Mouse (Mus musculus) thymus, adult 2 months (tissue): Measurements from ENCODE around the gene Zfp553.

Experiments used
- CTCF ChIP-seq: fragments of 200-500 bp; IDR thresholded peaks from 2 replicates; pipeline ENCODE4 v1.5.1; 2012; ENCODE audit warnings: mild to moderate bottlenecking, control low read depth, low read length, moderate library complexity, borderline replicate concordance; ENCODE audit not compliant: control insufficient read depth, poor library complexity, insufficient read depth; ENCODE audit errors: extremely low read depth
- POLR2A ChIP-seq: fragments of 200-500 bp; IDR thresholded peaks from 2 replicates; pipeline ENCODE4 v1.6.1; 2012; ENCODE audit warnings: mild to moderate bottlenecking, low read length, control low read depth, moderate library complexity; ENCODE audit not compliant: control insufficient read depth, poor library complexity, insufficient read depth; ENCODE audit errors: extremely low read depth

GRCm38 (mm10) chr7:127228615-127229303 is 4.1 kb upstream of the Zfp553 start:
- TF ChIP-seq POLR2A, result no peak
- no peak for TF ChIP-seq CTCF
